Mouse (Mus musculus): Measurements from ENCODE around the gene Zfp551.

Gene Zfp551

DNA sequence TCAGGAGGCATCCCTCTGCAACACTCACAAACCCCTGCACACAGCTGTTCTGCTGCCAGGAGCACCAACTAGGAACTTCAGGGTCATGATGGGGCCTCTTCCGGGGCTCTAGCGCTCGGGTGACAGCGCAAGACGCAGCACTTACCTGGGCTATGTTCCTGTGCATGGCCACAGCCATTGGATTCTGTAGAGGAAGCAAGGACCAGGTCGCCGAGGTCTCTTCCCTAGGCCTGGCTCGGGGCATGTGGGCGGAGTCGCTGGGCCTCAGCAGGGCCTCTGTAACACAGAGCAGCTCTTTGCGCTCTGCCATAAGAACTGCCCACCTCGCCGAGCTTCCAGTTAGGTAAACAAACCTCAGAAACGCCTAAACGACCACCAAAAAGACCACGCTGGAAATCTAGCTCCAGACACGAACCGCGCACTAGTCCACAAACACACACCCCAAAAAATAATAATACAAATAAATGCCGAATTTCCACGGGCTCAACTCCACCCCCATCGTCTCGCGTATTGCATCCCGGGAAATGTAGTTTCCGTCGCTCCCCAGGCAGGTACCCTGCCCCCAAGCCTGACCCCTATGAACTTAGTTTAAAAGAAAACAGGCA, at the start of gene Zfp551:
TSS of gene Zfp551 (minus strand) at position 507 of the 605 bp plus-strand sequence.
- DNase-seq (ENCODE audit: low spot score) = peak; percentile 35

DNA sequence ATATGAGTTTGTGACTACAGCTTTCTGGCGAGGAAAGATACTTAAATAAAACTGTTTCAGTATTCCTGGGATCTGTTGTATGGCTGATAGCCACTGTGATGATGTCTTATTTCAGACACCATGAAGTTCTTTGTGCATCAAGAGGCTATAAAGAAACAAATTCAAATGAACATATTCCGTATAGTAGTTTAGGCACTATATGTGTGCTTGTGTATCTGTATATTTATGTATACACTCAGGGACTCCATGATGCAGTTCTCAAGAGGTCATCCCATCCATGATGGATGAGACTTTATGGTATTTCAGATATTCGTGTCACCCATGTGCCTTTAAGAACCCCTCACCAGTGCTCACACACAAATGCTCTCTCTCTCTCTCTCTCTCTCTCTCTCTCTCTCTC, 304 bp upstream of the Zfp551 start:
- DNase-seq (ENCODE audit: low spot score) = no peak

DNA sequence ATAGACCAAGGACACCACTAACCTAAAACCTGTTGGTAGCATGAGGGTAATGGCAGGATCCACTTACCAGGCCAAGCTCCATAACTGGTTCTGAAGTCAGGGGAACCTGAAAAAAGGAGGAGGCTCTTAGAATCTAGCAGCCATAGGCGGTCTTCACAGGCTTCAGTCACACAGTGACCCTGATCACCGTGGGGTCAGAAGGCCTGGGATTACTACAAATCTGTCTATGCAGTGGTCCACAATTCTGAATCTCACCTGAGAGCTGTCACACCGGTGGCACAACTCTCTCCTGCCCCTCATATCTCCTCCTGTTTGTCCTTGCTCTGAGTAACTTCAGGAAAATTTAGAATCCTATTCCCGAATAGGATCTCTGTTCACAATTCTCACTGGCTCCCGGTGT, 810 bp downstream of the Zfp551 start:
- no peak for DNase-seq (ENCODE audit: low spot score)

DNA sequence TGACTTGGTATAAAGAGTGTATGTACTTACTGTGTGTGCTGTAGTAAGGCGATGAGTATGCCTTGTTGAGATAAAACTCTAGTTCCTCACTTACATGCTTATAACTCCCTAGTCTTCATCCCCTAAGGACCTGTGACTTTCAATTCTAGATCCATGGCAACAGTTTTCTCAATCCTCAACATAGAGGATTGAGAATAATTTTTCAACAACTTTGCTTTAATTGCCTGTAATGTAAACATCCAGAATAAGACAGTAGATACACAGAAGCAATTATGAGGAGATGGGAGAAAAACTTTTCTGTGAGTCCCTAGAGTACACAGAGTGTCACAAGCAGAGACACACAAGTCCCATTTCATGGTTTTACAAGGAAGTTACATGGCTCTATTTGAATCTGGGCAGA, 53.4 kb downstream of the Zfp551 start, which contains the start of gene Vmn1r84:
TSS of gene Vmn1r84 (minus strand) at position 101 of the 400 bp plus-strand sequence.
- no peak for DNase-seq (ENCODE audit: low spot score)
